Mouse (Mus musculus) kidney, embryonic 14.5 days (tissue): Measurements from ENCODE around the gene Itpk1. TPM values are rescaled to one million over a fixed set of nuclear protein-coding genes. Genes with fewer than 3 reads are reported as not detected.

ENCODE experiments used
- ATAC-seq: fragments of 200-750 bp; cut with Nextera tagmentation; 2 replicates; pipeline ENCODE4 v1.8.0; 2017; ENCODE audit warnings: moderate number of reproducible peaks, mild to moderate bottlenecking, moderate TSS enrichment, moderate library complexity; ENCODE audit not compliant: low FRiP score, low TSS enrichment
- H3K27ac ChIP-seq: fragments of 300-500 bp; sonication (generic); 2 replicates; pipeline ENCODE4 v1.5.1; 2014; ENCODE audit warnings: low read depth, mild to moderate bottlenecking, low read length, moderate library complexity, mixed read lengths
- H3K27me3 ChIP-seq: fragments of 300-500 bp; sonication (generic); 2 replicates; pipeline ENCODE4 v1.6.1; 2014; ENCODE audit warnings: mild to moderate bottlenecking, low read length; ENCODE audit not compliant: control insufficient read depth, insufficient read depth
- H3K36me3 ChIP-seq: fragments of 300-500 bp; sonication (generic); 2 replicates; pipeline ENCODE4 v1.6.1; 2014; ENCODE audit warnings: low read length, mixed read lengths; ENCODE audit not compliant: control insufficient read depth, insufficient read depth
- H3K4me1 ChIP-seq: fragments of 300-500 bp; sonication (generic); 2 replicates; pipeline ENCODE4 v1.6.1; 2014; ENCODE audit warnings: low read length, mixed read lengths; ENCODE audit not compliant: control insufficient read depth, insufficient read depth
- H3K4me2 ChIP-seq: fragments of 300-500 bp; sonication (generic); replicated peaks from 2 replicates; pipeline ENCODE4 v1.6.1; 2014; ENCODE audit warnings: low read depth, mild to moderate bottlenecking, low read length
- H3K4me3 ChIP-seq: fragments of 300-500 bp; sonication (generic); 2 replicates; pipeline ENCODE4 v1.5.1; 2014; ENCODE audit warnings: mild to moderate bottlenecking, low read length
- H3K9ac ChIP-seq: fragments of 300-500 bp; sonication (generic); 2 replicates; pipeline ENCODE4 v1.6.1; 2014; ENCODE audit warnings: low read depth, mild to moderate bottlenecking, low read length, moderate library complexity
- H3K9me3 ChIP-seq: fragments of 300-500 bp; sonication (generic); 2 replicates; pipeline ENCODE4 v1.6.1; 2016; ENCODE audit warnings: low read length; ENCODE audit not compliant: control insufficient read depth
- WGBS: fragments of 180-500 bp; shearing (Covaris S2); extraction: QIAGEN DNeasy Blood & Tissue Kit; methylation state at CpG from one replicate; pipeline ENCODE4 v1.1.7; 2014; 5-methylcytosine and 5-hydroxymethylcytosine counted together
- polyA plus RNA-seq: library from polyadenylated mRNA; unstranded; fragments of >200 nt; fragmentation: Nextera tagmentation; extraction: Ambion mirVana; gene quantifications from 2 replicates; pipeline ENCODE4 v1.2.1, GENCODE M21; 2014

Itpk1 gene
- polyA plus RNA-seq, 1 experiment from 2014 or later, result 18.4 TPM

DNA sequence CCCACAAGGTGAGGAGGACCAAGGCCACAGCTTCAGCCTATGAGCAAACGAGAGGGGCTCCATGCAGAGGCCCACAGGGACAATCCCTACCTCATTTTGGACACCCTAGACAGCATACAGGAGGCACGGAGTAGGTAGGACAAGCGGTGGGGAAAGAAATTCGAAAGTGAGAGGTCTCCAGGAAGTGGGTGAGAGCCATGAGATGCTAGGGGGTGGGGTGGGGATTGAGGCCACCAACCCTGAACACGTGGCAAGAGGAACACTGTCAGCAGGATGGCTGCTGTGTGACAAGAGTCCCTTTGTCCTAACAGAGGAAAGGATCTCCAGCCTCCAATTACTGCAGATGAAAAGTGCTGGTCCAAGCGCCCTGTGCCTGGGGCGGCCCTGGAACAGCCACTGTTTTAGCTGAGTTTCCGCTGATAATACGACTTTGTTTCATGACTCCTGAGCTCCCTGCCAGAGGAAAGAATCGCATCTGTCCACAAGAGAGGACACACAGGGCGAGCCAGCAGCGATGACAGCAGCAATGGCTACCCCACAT, 82.4 kb downstream of the Itpk1 start:
- no peaks in the 10 kb centered on the region for H3K9me3 ChIP-seq
- no peak overlapping the region for H3K4me3 ChIP-seq
- no peaks in the 10 kb centered on the region for H3K27me3 ChIP-seq
- H3K27ac ChIP-seq, result no peak overlapping the region
- H3K9ac ChIP-seq, result no peak overlapping the region
- WGBS, result 66% methylated on average over 12 of the region's 12 CpGs
- no peak for ATAC-seq
- no peak overlapping the region for H3K4me2 ChIP-seq
- H3K4me1 ChIP-seq, result peaks cover 14% of the 10 kb centered on the region; the same call in 1 of the 2 replicates
- H3K36me3 ChIP-seq, result no peaks in the 10 kb centered on the region

DNA sequence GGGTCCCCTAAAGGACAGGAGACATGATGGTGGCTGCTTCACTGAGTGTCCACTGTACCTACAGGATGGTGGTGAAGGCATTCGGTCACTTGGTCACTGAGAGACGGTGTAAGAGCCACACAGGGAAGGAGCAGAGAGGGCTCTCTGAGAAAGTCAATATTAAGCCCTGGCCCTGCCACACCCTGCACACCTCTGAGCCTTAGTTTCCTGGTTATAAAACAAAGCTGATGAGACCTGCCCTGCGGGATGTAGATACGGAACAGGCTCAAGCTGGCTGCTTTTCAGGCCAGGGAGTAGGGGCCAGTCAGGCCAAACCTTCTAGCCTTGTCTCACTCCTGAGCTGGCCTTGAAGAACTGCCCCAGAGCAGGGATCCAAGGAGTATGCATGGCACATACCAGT, 82.9 kb downstream of the Itpk1 start:
- H3K9me3 ChIP-seq, result no peaks in the 10 kb centered on the region
- ATAC-seq, result no peak
- 88% methylated on average over 4 of the region's 4 CpGs for WGBS
- no peak overlapping the region for H3K9ac ChIP-seq
- H3K27me3 ChIP-seq, result no peaks in the 10 kb centered on the region
- no peak overlapping the region for H3K27ac ChIP-seq
- no peak overlapping the region for H3K4me2 ChIP-seq
- peaks cover 14% of the 10 kb centered on the region; the same call in 1 of the 2 replicates for H3K4me1 ChIP-seq
- H3K36me3 ChIP-seq, result no peaks in the 10 kb centered on the region
- H3K4me3 ChIP-seq, result no peak overlapping the region

DNA sequence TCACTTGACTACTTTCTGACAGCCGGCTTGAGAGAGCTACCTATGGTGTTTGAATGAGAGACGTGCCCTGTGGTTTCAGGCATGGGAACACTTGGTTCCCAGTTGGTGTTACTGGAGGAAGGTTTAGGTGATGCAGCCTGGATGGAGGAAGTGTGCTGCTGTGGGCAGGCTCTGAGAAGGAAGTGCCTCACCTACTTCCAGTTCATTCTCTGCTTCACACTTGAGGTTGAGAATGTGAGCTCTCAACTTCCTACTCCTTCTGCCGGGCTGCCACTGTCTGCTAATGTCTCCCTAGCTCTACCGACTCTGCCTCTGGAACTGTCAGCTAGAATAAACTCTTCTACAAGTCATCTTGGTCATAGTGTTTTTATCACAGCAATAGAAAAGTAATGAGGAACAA, 83.5 kb downstream of the Itpk1 start:
- H3K4me3 ChIP-seq, result no peak overlapping the region
- no peak overlapping the region for H3K4me2 ChIP-seq
- H3K36me3 ChIP-seq, result no peaks in the 10 kb centered on the region
- 83% methylated on average over 4 of the region's 4 CpGs for WGBS
- no peaks in the 10 kb centered on the region for H3K27me3 ChIP-seq
- H3K9ac ChIP-seq, result no peak overlapping the region
- H3K9me3 ChIP-seq, result no peaks in the 10 kb centered on the region
- H3K27ac ChIP-seq, result no peak overlapping the region
- ATAC-seq, result no peak
- H3K4me1 ChIP-seq, result peaks cover 14% of the 10 kb centered on the region; the same call in 1 of the 2 replicates

DNA sequence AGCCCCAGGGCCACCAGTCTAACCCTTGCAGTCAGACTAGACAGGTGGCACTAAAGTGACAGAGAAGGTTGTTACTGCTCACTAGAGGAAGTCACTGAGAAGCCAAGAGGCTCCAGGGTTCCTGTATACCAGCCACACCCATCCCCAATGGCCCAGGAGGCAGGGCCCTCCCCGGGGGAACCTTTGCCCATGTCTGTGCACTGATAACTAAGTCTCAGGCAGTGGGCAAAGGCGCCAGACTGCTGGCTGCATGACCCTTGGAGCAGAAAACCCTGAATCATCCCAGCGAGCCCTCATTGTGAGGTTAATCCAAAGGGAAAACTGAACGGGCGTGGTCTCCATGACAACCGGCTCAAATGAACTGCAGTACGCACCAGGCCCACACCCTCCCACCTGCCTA, 84.8 kb downstream of the Itpk1 start:
- no peak overlapping the region for H3K9ac ChIP-seq
- H3K4me3 ChIP-seq, result no peak overlapping the region
- H3K27me3 ChIP-seq, result no peaks in the 10 kb centered on the region
- no peak overlapping the region for H3K27ac ChIP-seq
- no peak overlapping the region for H3K4me2 ChIP-seq
- no peak for ATAC-seq
- H3K4me1 ChIP-seq, result peaks cover 14% of the 10 kb centered on the region; the same call in 1 of the 2 replicates
- no peaks in the 10 kb centered on the region for H3K36me3 ChIP-seq
- WGBS, result 59% methylated on average over 7 of the region's 7 CpGs
- no peaks in the 10 kb centered on the region for H3K9me3 ChIP-seq

DNA sequence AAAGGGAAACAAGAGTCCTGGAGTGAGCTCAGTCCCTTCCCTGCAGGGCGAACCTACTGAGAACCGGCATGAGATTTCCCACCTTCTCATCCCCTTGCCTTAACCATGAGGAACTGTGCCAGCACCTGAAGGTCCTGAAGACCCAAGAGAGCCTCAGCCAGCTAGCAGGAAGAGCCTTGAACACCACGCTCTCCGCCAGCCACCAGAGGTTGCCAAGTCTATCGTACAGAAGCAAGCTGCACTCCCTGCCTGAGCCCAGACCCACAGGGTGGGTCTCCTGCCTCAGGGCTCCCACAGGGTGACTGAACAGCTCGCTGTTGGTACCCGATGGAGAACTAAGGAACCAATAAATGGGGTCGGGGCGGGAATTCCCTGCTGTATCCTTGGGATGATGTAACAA, 86.6 kb downstream of the Itpk1 start:
- H3K9ac ChIP-seq, result no peak overlapping the region
- H3K27me3 ChIP-seq, result no peaks in the 10 kb centered on the region
- H3K36me3 ChIP-seq, result no peaks in the 10 kb centered on the region
- H3K4me1 ChIP-seq, result peaks cover 14% of the 10 kb centered on the region; the same call in 1 of the 2 replicates
- H3K9me3 ChIP-seq, result no peaks in the 10 kb centered on the region
- no peak overlapping the region for H3K4me2 ChIP-seq
- no peak overlapping the region for H3K4me3 ChIP-seq
- WGBS, result 59% methylated on average over 9 of the region's 9 CpGs
- no peak for ATAC-seq
- no peak overlapping the region for H3K27ac ChIP-seq

DNA sequence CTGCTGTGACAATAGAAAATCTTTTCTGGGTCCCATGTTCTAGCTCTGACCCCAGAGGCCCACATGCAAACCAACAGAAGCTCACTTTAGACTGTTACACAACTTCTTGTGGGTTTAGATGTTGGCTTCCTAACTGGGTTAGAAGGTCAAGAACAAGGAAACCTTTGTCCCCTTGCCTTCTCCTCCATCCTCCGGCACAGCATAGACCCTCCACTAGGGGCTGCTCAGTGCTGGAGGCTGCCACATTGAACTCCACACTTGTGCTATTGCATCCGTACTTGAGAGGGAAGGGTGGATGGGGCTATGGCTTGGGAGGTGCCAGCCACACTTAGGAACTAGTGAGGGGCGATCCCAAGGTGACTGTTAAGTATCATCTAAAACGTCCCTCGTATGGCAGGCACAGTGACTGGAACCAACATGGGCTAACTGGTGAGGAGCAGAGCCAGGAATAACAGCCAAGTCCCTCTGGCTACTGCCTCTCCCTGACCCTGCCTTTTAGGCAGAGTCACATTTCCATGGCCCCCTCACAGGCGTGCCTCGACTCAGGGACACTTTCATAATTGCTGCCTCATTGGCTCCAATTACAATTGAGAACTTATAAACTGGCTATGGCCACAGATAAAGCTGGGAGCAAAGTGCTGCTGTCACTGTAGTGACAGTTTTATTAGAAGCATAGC, 87.7 kb downstream of the Itpk1 start:
- 37% methylated on average over 7 of the region's 7 CpGs for WGBS
- no peak for ATAC-seq

DNA sequence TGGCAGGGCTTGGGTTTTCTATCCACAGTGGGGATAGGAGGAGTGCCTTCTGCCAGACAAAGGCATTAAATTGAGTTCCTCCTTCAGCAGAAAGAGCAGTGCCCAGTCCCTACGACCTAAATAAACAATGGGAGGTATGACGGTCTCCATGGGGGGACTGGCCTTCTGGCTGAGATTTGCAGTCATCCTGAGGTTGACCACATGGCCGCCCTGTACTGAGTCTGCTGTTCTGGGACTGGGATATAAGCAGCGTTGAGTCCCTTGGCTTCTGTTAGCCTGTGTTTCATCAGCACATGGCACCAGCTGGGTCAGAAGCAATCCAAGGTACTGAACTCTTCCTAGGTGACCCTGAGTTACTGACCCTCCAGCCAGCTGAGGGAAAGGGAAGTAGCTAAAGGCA, 88.5 kb downstream of the Itpk1 start:
- no peak overlapping the region for H3K9ac ChIP-seq
- 65% methylated on average over 4 of the region's 4 CpGs for WGBS
- no peak for ATAC-seq
- no peaks in the 10 kb centered on the region for H3K36me3 ChIP-seq
- H3K27me3 ChIP-seq, result no peaks in the 10 kb centered on the region
- H3K4me2 ChIP-seq, result no peak overlapping the region
- peaks cover 14% of the 10 kb centered on the region; the same call in 1 of the 2 replicates for H3K4me1 ChIP-seq
- no peaks in the 10 kb centered on the region for H3K9me3 ChIP-seq
- no peak overlapping the region for H3K4me3 ChIP-seq
- no peak overlapping the region for H3K27ac ChIP-seq

More for the DNA sequence above, 87.7 kb downstream of the Itpk1 start:
- Histone ChIP-seq H3K36me3 (no peaks in the 10 kb centered on the region), H3K27ac (no peak overlapping the region), H3K4me3 (no peak overlapping the region), H3K4me2 (no peak overlapping the region), H3K27me3 (no peaks in the 10 kb centered on the region), H3K9me3 (no peaks in the 10 kb centered on the region), H3K9ac (no peak overlapping the region), H3K4me1 (peaks cover 14% of the 10 kb centered on the region; the same call in 1 of the 2 replicates)

DNA sequence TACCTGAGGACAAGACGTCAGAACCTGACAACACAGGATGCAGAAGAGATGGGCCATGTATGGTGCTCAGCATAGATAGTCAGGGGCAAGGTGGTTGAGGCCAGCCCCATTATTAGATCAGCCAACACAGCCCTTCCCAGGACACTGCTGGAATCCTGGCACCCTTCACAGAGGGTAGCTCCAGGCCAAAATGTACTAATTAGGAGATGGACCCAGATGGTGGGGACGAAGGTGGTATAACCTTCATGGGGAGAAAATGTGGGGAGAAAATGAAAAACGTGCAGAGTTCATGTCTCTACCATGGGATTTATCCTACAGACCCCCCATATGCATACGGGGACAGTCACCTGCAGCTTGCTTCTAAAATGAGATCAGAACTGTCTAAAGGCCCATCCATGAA, 91.3 kb downstream of the Itpk1 start:
- no peaks in the 10 kb centered on the region for H3K27me3 ChIP-seq
- no peak overlapping the region for H3K4me2 ChIP-seq
- H3K9me3 ChIP-seq, result no peaks in the 10 kb centered on the region
- H3K4me1 ChIP-seq, result 0 out of 2 replicates have a peak, but pooled peaks cover 1% of the 10 kb centered on the region
- 88% methylated on average over 4 of the region's 4 CpGs for WGBS
- no peak overlapping the region for H3K27ac ChIP-seq
- no peak overlapping the region for H3K4me3 ChIP-seq
- H3K9ac ChIP-seq, result no peak overlapping the region
- no peaks in the 10 kb centered on the region for H3K36me3 ChIP-seq
- no peak for ATAC-seq

DNA sequence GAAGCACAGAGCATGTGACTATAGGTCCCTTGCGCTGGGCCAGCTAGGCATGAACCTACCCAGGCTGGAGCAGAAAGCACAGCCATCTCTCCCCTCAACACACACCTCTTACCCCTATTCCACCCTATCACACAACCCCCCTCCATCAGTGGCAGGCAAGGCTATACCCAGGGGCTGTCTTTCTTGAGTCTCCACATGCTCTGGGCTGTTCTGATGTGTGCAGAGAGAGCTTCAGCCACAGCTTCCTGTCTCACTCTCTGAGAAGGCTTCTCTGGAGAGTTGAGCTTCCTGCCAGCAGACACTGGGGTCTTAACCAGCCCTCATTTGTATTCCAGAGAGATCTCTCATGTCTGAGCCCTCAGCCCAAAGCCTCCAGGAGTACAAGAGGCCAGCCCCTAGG, 92.3 kb downstream of the Itpk1 start:
- ATAC-seq, result no peak

More for the DNA sequence above, 92.3 kb downstream of the Itpk1 start:
- Histone ChIP-seq H3K4me2 (no peak overlapping the region), H3K36me3 (no peaks in the 10 kb centered on the region), H3K9me3 (no peaks in the 10 kb centered on the region), H3K9ac (no peak overlapping the region), H3K27ac (no peak overlapping the region), H3K4me1 (0 out of 2 replicates have a peak, but pooled peaks cover 4% of the 10 kb centered on the region), H3K4me3 (no peak overlapping the region), H3K27me3 (no peaks in the 10 kb centered on the region)
- WGBS, result 94% methylated on average over 1 of the region's 1 CpGs
